Mouse (Mus musculus) megakaryocyte, embryonic 14.5 days (primary cell): Measurements from ENCODE around the gene Keap1.

Experiments
- FLI1 ChIP-seq: IDR thresholded peaks from 2 replicates; pipeline ENCODE4 v1.6.1; 2012; ENCODE audit warnings: low read length, inconsistent platforms, mixed read lengths
- GATA1 ChIP-seq: IDR thresholded peaks from 3 replicates; pipeline ENCODE4 v1.6.1; 2012; ENCODE audit warnings: mixed read lengths, low read length, inconsistent platforms, borderline replicate concordance

DNA sequence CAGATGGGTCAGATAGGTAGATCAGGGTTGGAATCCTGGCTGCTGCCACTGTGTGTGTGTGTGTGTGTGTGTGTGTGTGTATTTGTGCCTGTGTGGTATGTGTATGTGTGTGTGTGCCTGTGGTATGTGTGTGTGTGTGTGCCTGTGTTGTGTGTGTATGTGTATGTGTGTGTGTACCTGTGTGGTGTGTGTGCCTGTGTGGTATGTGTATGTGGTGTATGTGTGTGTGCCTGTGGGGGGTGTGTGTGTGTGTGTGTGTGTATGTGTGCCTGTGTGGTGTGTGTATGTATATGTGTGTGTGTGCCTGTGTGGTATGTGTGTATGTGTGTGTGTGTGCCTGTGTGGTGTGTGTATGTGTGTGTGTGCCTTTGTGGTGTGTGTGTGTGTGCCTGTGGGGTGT lies 15.5 kb upstream of the Keap1 start:
- TF ChIP-seq GATA1 (no peak), FLI1 (no peak)
